Mouse (Mus musculus): ENCODE measurements around the gene Gm20479.

Gene Gm20479

DNA sequence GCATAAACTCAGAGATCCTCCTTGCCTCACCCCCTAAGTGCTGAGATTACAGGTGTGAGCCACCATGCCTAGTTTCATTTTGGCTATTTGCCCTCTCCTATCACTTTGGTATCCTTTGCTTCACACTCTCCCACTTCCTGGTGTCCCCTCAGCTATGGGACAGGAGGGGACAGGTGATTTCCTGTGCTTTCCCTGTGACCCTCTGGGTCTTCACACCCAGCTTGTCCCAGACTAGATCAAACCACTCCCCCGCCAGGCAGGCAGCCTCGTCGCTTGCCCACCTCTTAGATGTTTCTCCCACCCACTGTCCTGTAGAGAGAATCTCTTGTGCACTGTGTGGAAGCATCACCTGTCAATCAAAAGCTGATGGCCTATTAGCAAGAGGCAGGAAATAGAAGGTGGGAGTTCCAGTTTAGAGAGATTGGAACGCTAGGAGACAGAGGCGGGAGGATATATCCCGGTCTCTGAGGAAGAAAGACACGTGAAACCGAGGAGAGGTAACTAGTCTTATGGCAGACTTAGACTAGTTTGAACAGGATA, 46.2 kb downstream of the Gm20479 start:
- DNase-seq (ENCODE audit: low spot score): no peak

DNA sequence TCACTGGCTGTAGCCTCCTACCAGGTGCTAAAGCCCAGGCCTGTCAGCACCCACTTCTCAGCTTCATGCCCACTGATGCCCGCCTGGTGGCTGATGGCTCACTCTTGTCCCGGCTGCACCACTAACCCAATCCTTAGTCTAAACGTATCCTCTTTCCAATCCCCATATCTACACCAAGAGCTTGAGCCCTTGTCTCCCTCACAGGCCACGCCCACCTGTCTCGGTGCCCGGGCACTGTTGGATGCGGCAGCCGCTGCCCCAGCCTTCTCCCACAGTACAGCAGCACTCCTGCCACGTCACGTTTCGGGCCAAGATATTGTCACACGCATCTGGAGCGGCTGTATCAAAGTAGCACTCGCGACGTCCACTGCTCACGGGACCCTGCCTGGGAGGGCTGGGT, 46.9 kb downstream of the Gm20479 start:
- no peak for DNase-seq (ENCODE audit: low spot score)

DNA sequence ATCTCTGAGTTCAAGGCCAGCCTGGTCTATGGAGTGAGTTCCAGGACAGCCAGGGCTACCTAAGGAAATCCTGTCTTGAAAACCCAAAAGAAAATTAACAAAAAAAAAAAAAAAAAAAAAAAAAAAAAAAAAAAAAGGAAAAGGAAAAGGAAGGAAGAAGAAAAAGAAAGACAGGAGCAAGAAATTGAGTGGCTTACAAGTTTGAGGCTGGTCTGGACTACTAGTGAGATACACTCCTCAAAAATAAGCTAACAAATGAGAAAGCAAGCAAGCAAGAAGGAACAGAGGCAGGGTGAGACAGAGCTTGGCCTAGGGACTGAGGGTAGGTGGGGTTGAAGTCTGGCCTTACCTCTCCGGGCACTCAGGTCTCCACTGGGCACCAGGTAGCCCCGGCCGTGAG, 47.4 kb downstream of the Gm20479 start:
- no peak for DNase-seq (ENCODE audit: low spot score)

DNA sequence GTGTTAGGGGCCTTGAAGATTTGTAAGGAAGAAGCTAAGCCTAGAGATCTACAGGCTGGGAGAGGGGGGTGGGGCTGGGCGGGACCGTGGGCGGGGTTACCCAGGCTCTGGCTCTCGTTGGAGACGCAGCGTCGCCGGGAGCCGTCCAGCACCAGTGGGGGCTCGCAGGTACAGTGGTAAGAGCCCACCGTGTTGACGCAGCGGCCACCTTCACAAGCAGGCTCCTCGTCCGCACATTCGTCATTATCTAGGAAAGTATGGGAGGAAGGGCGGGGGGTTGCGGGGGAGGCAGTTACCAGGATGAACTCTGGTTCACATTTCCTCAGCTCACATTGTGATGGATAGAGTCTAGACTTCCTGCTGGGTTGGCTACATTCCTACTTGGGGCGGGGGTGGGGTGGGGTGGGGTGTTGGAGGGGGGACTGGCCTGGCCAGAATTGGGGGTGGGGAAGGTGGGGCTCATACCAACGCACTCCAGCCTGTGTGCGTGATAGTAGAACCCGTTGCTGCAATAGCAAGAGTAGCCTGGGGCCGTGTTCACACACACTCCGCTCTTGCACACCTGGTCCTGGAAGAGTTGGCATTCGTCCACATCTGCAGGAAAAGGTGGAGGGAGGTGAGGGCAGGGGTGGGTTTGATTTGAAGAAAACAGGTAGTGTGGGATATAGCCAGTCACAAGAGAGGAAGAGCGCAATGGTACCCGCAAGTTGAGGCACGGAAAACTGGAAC, 48.2 kb downstream of the Gm20479 start:
- no peak for DNase-seq (ENCODE audit: low spot score)

DNA sequence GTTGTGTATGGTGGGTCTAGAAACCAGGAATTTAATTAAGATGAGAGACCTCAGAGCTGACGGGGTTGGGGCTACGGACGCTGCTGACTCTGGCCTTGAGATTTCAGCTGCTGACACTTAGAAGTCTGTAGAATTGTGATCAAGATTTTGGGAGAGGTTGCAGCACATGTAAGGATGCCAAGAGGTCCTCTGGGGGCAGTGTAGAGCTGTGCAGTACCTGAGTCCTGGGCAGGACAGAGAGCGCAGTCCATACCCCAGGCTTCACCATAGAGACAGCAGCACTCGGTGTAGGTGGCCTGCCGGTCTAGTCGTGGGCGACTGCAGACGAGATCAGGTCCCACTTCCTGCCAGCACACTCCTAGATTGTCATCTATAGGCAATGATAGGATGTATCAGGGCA, 49.7 kb downstream of the Gm20479 start:
- no peak for DNase-seq (ENCODE audit: low spot score)

DNA sequence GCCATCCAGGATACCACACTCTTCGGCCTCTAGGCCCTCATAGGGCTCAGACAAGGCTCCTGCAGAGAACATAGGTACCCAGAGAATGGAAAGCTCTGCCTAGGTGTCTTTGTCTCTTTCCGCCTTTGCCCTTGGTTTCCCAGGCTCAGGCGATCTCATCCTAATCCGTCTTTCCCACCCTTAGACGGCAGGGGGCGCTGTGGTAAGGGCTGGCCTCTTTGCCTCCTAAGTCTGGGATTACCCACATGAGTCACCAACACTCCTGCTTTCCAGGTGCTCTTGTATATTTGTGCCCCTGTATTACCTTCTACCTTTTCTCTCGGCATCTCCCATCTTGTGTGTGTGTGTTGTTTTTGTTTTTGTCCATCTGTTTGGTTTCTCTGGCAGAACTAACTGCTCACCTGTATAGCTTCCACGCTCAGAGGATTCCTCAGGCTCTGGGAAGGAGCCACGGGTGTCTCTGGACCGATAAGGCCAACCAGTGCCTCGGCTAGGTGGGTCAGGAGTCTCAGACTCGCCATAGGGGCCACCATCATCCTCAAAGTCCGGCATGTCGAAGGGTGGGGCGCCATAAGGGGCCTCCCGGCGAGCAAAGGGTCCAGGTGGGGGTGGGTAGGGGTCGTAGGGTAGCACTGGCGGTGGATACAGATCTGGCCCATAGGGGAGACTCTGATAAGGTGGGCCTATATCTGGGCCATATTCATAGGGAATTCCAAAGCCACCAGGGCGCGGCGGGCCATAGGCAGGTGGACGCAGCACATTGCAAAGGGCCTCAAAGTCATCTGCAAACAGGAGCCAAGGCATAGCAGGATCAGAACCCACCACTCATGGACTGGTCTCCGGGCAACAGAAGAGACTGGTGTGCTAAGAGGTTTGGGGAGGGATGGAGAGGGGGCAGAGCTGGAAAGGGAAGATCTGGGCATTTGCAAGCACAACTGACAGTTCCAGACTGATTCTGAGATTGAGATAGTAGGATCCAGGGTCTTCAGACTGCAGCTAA, 50.8 kb downstream of the Gm20479 start:
- no peak for DNase-seq (ENCODE audit: low spot score)

DNA sequence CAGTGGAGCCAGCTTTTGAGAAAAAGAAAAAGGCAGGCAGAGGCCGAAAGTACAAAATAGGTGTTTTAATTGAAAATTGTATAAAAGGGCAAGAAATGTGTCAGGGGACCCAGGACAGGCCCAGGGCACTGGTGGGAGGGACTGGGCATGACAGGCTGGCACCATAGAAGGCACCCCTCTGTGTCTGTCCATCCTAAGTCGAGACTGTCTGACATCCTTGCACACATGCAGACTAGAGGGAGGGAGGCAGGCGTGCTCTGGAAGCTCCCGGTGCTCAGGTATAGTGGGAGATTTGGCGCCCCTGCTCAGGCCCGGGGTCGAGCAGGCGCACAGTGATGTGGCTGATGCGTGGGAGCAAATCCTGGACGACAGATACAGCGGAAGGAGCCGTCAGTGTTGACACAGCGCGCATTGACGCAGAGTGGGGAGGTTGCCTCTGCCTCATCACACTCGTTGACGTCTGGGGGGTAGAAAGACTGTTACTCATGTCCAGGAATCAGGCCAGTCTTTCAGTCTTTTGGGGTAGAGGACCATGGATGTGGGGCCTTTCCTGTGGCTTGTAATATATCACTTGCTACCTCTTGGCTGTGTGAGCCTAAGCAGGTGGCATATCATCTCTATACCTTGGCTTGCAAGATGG, 52.0 kb downstream of the Gm20479 start:
- DNase-seq (ENCODE audit: low spot score): no peak

Measured in left cerebral cortex, adult 11 months (tissue).